ENCODE assay signal across 23 mouse cellular contexts in genomic region chr2:35087418-35087817, GRCm38 (mm10). TPM values are rescaled to one million over a fixed set of nuclear protein-coding genes. Genes with fewer than 3 reads are reported as not detected.
DNase-seq lines count a peak whose midpoint lies in the region; ATAC-seq lines count a peak whose summit lies in the region.
"Had no signal": no experiment of that assay in that cellular context is flagged by ENCODE, and none has a peak within 500 bp of the region (broad histone marks: within the 10 kb centered on the region; RNA-seq: fewer than 3 reads in every experiment).

No protein-coding gene starts in this region.

- no peaks in the 10 kb centered on the region for H3K4me1 ChIP-seq in hindbrain, embryonic 12.5 days
- H3K4me1 ChIP-seq: embryonic facial prominence, embryonic 13.5 days; forebrain, embryonic 12.5 days; heart, embryonic 10.5 days; heart, embryonic 15.5 days had no signal

- no peaks in the 10 kb centered on the region for H3K9me3 ChIP-seq in hindbrain, embryonic 12.5 days (replicated peaks)
- H3K9me3 ChIP-seq: embryonic facial prominence, embryonic 13.5 days; forebrain, embryonic 12.5 days; heart, embryonic 10.5 days; heart, embryonic 15.5 days had no signal

- H3K27me3 ChIP-seq in hindbrain, embryonic 12.5 days = no peaks in the 10 kb centered on the region
- H3K27me3 ChIP-seq: embryonic facial prominence, embryonic 13.5 days; forebrain, embryonic 12.5 days; heart, embryonic 15.5 days had no signal

- peak; percentile 3 to 30 for DNase-seq in frontal cortex, adult 2 months (ENCODE audit: extremely low spot score in 1 of 2, low spot score in 1 of 2)
- no peak for DNase-seq in frontal cortex, postnatal 10 days (ENCODE audit: low spot score in 2 of 2)
- peak; percentile 14 for DNase-seq in left cerebral cortex, adult 11 months (ENCODE audit: low spot score)
- DNase-seq in left cerebral cortex, postnatal 4 days = no peak
- peak; percentile 14 to 17 for DNase-seq in right cerebral cortex, adult 2 months (ENCODE audit: low spot score in 2 of 2)
- no peak for DNase-seq in right cerebral cortex, postnatal 4 days
- DNase-seq: adrenal gland, postnatal 10 days; cerebellum, adult 11-12 months; cerebellum, adult 9-10 months; cerebellum, postnatal 25 days; gastrocnemius, postnatal 10 days; heart, adult 18-20 months; heart, postnatal 14 days had no signal

- H3K9ac ChIP-seq in hindbrain, embryonic 12.5 days = no peak overlapping the region
- H3K9ac ChIP-seq: embryonic facial prominence, embryonic 13.5 days; forebrain, embryonic 12.5 days; heart, embryonic 15.5 days; hindbrain, embryonic 14.5 days had no signal

- ATAC-seq in hindbrain, embryonic 12.5 days (ENCODE audit: low FRiP score) = no peak
- ATAC-seq: forebrain, embryonic 16.5 days had no signal

- no peak overlapping the region for H3K27ac ChIP-seq in hindbrain, embryonic 12.5 days
- H3K27ac ChIP-seq: embryonic facial prominence, embryonic 13.5 days; forebrain, embryonic 12.5 days; heart, embryonic 10.5 days; heart, embryonic 15.5 days; hindbrain, embryonic 14.5 days had no signal

- intact Hi-C loops in left cerebral cortex, postnatal 4 days (cut with DNase I) = no loop called here

- H3K4me2 ChIP-seq in hindbrain, embryonic 12.5 days (replicated peaks) = no peak overlapping the region
- H3K4me2 ChIP-seq: embryonic facial prominence, embryonic 13.5 days; forebrain, embryonic 12.5 days; heart, embryonic 15.5 days; hindbrain, embryonic 14.5 days had no signal

- WGBS in hindbrain, embryonic 12.5 days = 80% methylated on average over 4 of the region's 4 CpGs

- no peaks in the 10 kb centered on the region for H3K36me3 ChIP-seq in hindbrain, embryonic 12.5 days
- H3K36me3 ChIP-seq: embryonic facial prominence, embryonic 13.5 days; forebrain, embryonic 12.5 days; heart, embryonic 10.5 days; heart, embryonic 15.5 days had no signal

- no peak overlapping the region for H3K4me3 ChIP-seq in hindbrain, embryonic 12.5 days
- H3K4me3 ChIP-seq: embryonic facial prominence, embryonic 13.5 days; forebrain, embryonic 12.5 days; heart, embryonic 10.5 days; heart, embryonic 15.5 days had no signal

RNA-seq across cellular contexts. Expression of gene AI182371, which starts 13.9 kb away (rescaled TPM):
- polyA plus RNA-seq in frontal cortex, adult 2 months (2012; rRNA removed) = 0.69 and 0.74 TPM in 2 replicates
- total RNA-seq in left cerebral cortex, postnatal 4 days (2021) = under 1 TPM in 1 of 2 experiments, not detected in 1; 0.48 TPM
- 0.31 and 0.36 TPM in 2 replicates for polyA plus RNA-seq in hindbrain, embryonic 12.5 days (2016; fragmentation: Nextera tagmentation; extraction: Ambion mirVana)
- total RNA-seq: heart, adult 18-20 months had no signal
- polyA plus RNA-seq: C2C12 had no signal

RNA-seq across cellular contexts. Expression of gene Cntrl, which starts 21.9 kb away (rescaled TPM):
- polyA plus RNA-seq in frontal cortex, adult 2 months (2012; rRNA removed) = 15.0 and 15.9 TPM in 2 replicates
- 10 to 100 TPM; 16.1 to 17.6 TPM for total RNA-seq in left cerebral cortex, postnatal 4 days (2021)
- 21.3 and 22.7 TPM in 2 replicates for polyA plus RNA-seq in hindbrain, embryonic 12.5 days (2016; fragmentation: Nextera tagmentation; extraction: Ambion mirVana)

RNA-seq across cellular contexts. Expression of gene Hc, which starts 26.2 kb away (rescaled TPM):
- polyA plus RNA-seq in frontal cortex, adult 2 months (2012; rRNA removed) = 0.48 and 0.50 TPM in 2 replicates
- under 1 TPM in 1 of 2 experiments, not detected in 1; 0.18 TPM for total RNA-seq in left cerebral cortex, postnatal 4 days (2021)
- polyA plus RNA-seq in hindbrain, embryonic 12.5 days (2016; fragmentation: Nextera tagmentation; extraction: Ambion mirVana) = 0.14 TPM in 1 of 2 replicates, not detected in the other
- total RNA-seq: heart, adult 18-20 months; heart, postnatal 14 days; hematopoietic stem cell, adult 5-6 weeks; MEL had no signal
- polyA plus RNA-seq: embryonic facial prominence, embryonic 13.5 days had no signal

Comparison
In these comparisons a context has a peak if more than half of its experiments do, and no peak if none do; other contexts are left out.
1. DNase-seq: peak in frontal cortex, adult 2 months (2 of 2), left cerebral cortex, adult 11 months (single experiment) and right cerebral cortex, adult 2 months (2 of 2); none in frontal cortex, postnatal 10 days (0 of 2), left cerebral cortex, postnatal 4 days (single experiment) and right cerebral cortex, postnatal 4 days (single experiment).